Mouse (Mus musculus) liver, embryonic 14.5 days (tissue): Measurements from ENCODE around the gene Tbcd.

Experiments used
- CTCF ChIP-seq: IDR thresholded peaks from 2 replicates; pipeline ENCODE4 v1.5.1; 2016; ENCODE audit warnings: antibody characterized with exemption, low read depth, control low read depth
- EP300 ChIP-seq: IDR thresholded peaks from 2 replicates; pipeline ENCODE4 v1.6.1; 2016; ENCODE audit warnings: antibody characterized with exemption, low read depth

DNA sequence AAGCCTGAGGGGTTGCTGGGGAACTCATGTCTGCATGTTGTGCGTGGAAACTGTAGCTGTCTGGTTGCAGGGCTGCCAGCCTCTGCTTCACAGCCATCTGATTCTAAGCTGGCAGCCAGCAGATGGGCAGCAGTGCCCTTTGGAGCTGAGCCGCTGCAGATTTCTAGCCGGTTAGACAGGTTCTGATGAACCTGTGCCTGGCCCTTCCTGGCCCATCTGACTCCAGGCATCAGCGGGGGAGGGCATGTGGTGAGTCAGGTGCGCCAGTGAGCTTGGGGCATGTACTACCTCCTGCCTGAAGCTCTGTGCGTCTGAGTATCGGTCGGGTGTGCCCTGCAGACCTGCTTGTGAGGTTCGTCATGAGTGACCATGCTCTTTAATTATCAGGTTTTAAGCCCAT is 92.2 kb downstream of the Tbcd start:
- 0 out of 2 replicates have a peak, but pooled peaks have one; percentile 11 for TF ChIP-seq CTCF
- TF ChIP-seq EP300, result no peak
